27 mouse cellular contexts compared by ENCODE assay signal in the genomic region with DNA sequence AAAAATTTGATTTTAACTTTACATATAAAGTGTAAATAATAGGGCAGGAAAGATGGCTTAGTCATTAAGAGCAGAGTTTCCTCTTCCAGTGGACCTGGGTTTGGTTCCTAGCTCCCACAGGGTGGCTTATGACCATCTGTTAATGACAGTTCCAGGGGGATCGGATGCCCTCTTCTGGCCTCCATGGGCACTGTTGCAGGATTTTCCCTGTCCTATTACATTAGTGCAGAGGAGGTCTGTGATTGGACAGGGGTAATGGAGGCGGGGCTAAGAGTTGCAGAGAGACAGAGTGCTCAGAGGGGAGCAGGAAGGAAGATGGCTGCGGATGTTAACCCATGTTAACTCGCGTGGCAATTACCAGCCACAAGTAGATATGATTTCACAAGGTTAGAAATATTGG. TPM values are rescaled to one million over a fixed set of nuclear protein-coding genes. Genes with fewer than 3 reads are reported as not detected.
DNase-seq lines count a peak whose midpoint lies in the region; TF ChIP-seq lines count a peak whose summit lies in the region.
"Had no signal": no experiment of that assay in that cellular context is flagged by ENCODE, and none has a peak within 500 bp of the region (broad histone marks: within the 10 kb centered on the region; RNA-seq: fewer than 3 reads in every experiment).

No protein-coding gene starts in this region.

- in situ Hi-C loops in ES-E14 (cut with MboI; ENCODE audit: low sequenced_read_pairs in 2 of 2, unreplicated experiment in 2 of 2): no loop called here

- H3K27ac ChIP-seq in layer of hippocampus, adult 2 months: no peak overlapping the region
- H3K27ac ChIP-seq in ES-E14 (ENCODE audit: insufficient read depth, low read depth, low read length, poor library complexity, severe bottlenecking): no peak overlapping the region
- H3K27ac ChIP-seq: embryonic facial prominence, embryonic 12.5 days; forebrain, embryonic 15.5 days; hindbrain, embryonic 10.5 days; hindbrain, embryonic 15.5 days; left cerebral cortex, adult 2 months; limb, embryonic 12.5 days; liver, embryonic 15.5 days; lung, embryonic 15.5 days; midbrain, embryonic 15.5 days; neural tube, embryonic 15.5 days; stomach, postnatal 0 days had no signal

- H3K4me1 ChIP-seq in ES-E14 (ENCODE audit: control insufficient read depth in 2 of 2, insufficient read depth in 2 of 2, low read length in 2 of 2, poor library complexity in 1 of 2): peaks cover 9 to 11% of the 10 kb centered on the region in 2 experiments
- H3K4me1 ChIP-seq: embryonic facial prominence, embryonic 12.5 days; forebrain, embryonic 15.5 days; hindbrain, embryonic 10.5 days; hindbrain, embryonic 15.5 days; limb, embryonic 12.5 days; liver, embryonic 15.5 days; lung, embryonic 15.5 days; midbrain, embryonic 15.5 days; neural tube, embryonic 15.5 days had no signal

- no peak overlapping the region for H3K9ac ChIP-seq in ES-E14 (ENCODE audit: insufficient read depth, low read depth, low read length, poor library complexity, severe bottlenecking)
- H3K9ac ChIP-seq: embryonic facial prominence, embryonic 12.5 days; forebrain, embryonic 15.5 days; hindbrain, embryonic 15.5 days; limb, embryonic 12.5 days; liver, embryonic 15.5 days; lung, embryonic 15.5 days; midbrain, embryonic 15.5 days; neural tube, embryonic 15.5 days had no signal

- no peak overlapping the region for H3K4me3 ChIP-seq in layer of hippocampus, adult 2 months
- H3K4me3 ChIP-seq in ES-E14 (ENCODE audit: insufficient read depth in 1 of 2, low read depth in 1 of 2, low read length in 2 of 2, poor library complexity in 1 of 2, severe bottlenecking in 1 of 2): 0 out of 4 replicates have a peak overlapping the region, but pooled peaks of 1 of the 2 experiments have one; percentile 37
- H3K4me3 ChIP-seq: embryonic facial prominence, embryonic 12.5 days; forebrain, embryonic 15.5 days; hindbrain, embryonic 10.5 days; hindbrain, embryonic 15.5 days; left cerebral cortex, adult 2 months; limb, embryonic 12.5 days; liver, embryonic 15.5 days; lung, embryonic 15.5 days; midbrain, embryonic 15.5 days; neural tube, embryonic 15.5 days had no signal

- H3K36me3 ChIP-seq in ES-E14 (ENCODE audit: control insufficient read depth, insufficient read depth, low read length, poor library complexity, severe bottlenecking): peaks cover 2% of the 10 kb centered on the region; the same call in 1 of the 2 replicates

- no peak for DNase-seq in layer of hippocampus, adult 2 months (ENCODE audit: low spot score in 2 of 2)
- no peak for DNase-seq in layer of hippocampus, postnatal 25 days (ENCODE audit: extremely low spot score in 1 of 2, low spot score in 1 of 2)
- DNase-seq in A20 (ENCODE audit: low read depth, low spot score) (peak; percentile 2), ES-E14 (ENCODE audit: low read depth, low spot score) (peak; percentile 47), ZHBTc4 (ENCODE audit: low read depth, low spot score) (peak; percentile 62)
- DNase-seq in testis, postnatal 10 days (ENCODE audit: low spot score): no peak
- DNase-seq in kidney, postnatal 4 days: no peak
- DNase-seq: adrenal gland, postnatal 14 days; cerebellum, adult 11 months; cerebellum, adult 9-11 months; embryo, embryonic 11 days; heart, postnatal 14 days; kidney, adult 2 months; lung, postnatal 4 days; thymus, adult 2 months had no signal

- no peaks in the 10 kb centered on the region for H3K9me3 ChIP-seq in ES-E14 (ENCODE audit: control insufficient read depth, insufficient read depth, low read depth, low read length)
- H3K9me3 ChIP-seq: embryonic facial prominence, embryonic 12.5 days; forebrain, embryonic 15.5 days; hindbrain, embryonic 10.5 days; hindbrain, embryonic 15.5 days; limb, embryonic 12.5 days; liver, embryonic 15.5 days; lung, embryonic 15.5 days; midbrain, embryonic 15.5 days; neural tube, embryonic 15.5 days had no signal

- 0 out of 2 replicates have a peak, but pooled peaks have one; percentile 19 for TF ChIP-seq CTCF in layer of hippocampus, adult 2 months (conservative IDR thresholded peaks at IDR 0.05)

TF ChIP-seq in ES-E14, 5 proteins besides CTCF, POLR2A, EP300 and RAD21:
- TF ChIP-seq CHD2 (IDR thresholded peaks at IDR 0.05; ENCODE audit: low read depth, low read length) (no peak), ZC3H11A (IDR thresholded peaks at IDR 0.05; ENCODE audit: borderline replicate concordance, low read depth, low read length) (no peak), HCFC1 (IDR thresholded peaks at IDR 0.05; ENCODE audit: borderline replicate concordance, insufficient read depth, low read length) (no peak), MAFK (IDR thresholded peaks at IDR 0.05; ENCODE audit: insufficient read depth, low read depth, low read length) (no peak), ZNF384 (IDR thresholded peaks at IDR 0.05; ENCODE audit: low read depth, low read length) (no peak)

RNA-seq across cellular contexts. Expression of gene Cdkl4, which starts 55.2 kb away (rescaled TPM):
- total RNA-seq in layer of hippocampus, adult 2 months (2021): 10 to 100 TPM; 14.0 to 16.3 TPM
- total RNA-seq in layer of hippocampus, postnatal 25 days (2021): 10 to 100 TPM; 18.9 to 20.4 TPM
- 0.49 and 0.85 TPM in 2 replicates for total RNA-seq in ES-E14 (2012; rRNA removed)
- total RNA-seq: megakaryocyte-erythroid progenitor cell, adult 5-6 weeks had no signal

Comparison
In these comparisons a context has a peak if more than half of its experiments do, and no peak if none do; other contexts are left out.
1. DNase-seq: peak in A20 (single experiment), ES-E14 (single experiment) and ZHBTc4 (single experiment); none in layer of hippocampus, adult 2 months (0 of 2), layer of hippocampus, postnatal 25 days (0 of 2), testis, postnatal 10 days (single experiment) and kidney, postnatal 4 days (0 of 2).